Mouse (Mus musculus): ENCODE measurements around the gene Scn8a. TPM values are rescaled to one million over a fixed set of nuclear protein-coding genes. Genes with fewer than 3 reads are reported as not detected.

The Scn8a gene
- total RNA-seq, 2 experiments from 2014 or later, result 0.03 to 0.14 TPM

DNA sequence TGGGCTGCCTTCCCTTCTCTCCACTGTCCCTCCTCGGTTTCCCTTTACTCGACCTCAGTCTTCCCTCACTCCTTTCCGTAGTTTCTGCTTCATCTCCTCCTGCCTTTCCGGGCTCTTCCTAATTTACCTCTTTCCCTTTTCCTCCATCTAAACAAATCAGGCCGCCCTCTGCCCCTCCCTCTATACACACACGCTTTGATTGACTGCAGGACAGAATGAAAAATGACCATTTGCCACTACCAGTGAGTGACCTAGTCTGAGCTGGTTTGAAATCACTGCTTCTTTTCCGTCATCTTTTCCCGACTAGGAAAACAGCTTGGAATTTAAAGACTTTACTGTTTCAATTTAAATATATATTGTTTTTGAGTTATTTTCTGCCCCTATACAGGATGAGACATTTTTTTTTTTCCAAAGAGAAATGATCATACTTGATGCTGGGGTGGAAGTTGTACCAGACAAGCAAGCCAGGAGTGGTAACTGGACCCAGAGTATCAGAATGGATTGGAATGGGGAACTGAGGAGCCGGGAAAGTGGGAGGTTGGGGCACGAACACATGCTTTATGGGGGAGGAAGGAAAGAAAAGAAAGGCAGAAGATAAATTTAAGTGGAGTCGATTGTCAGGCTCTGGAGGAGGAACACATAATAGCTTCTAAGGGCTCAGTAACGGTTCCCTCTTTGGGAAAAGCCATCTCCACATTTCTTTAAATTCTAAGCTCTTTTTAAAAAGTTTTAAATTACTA lies 114.7 kb downstream of the Scn8a start:
- intact Hi-C loops (cut with DNase I), result no loop called here
- H3K4me3 ChIP-seq, result peak overlapping the region; percentile 69
- TF ChIP-seq CTCF (IDR thresholded peaks at IDR 0.05), result no peak

DNA sequence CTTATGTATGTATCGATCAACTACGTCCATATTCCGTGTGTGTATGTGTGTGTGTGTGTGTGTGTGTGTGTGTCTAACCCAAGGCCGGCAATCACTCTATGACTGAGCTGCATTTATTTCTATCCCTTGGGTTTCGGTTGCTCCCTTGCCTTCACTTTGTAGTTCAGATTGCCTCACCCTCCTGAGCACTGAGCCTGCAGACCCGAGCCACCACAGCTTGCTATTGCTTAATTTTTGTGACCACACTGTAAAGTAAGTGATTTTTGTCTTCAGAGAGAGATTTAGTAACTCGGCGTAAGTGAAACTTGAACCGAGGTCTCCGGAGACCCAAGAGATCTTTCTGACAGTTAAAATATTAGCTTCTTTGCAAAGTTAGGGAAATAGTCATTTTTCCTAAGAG lies 116.8 kb downstream of the Scn8a start:
- no peak overlapping the region for H3K4me3 ChIP-seq
- no peak for TF ChIP-seq CTCF (IDR thresholded peaks at IDR 0.05)
- intact Hi-C loops (cut with DNase I), result no loop called here
- no peak overlapping the region for H3K27ac ChIP-seq
- DNase-seq, result no peak

More for the DNA sequence above, 114.7 kb downstream of the Scn8a start:
- DNase-seq, result no peak
- no peak overlapping the region for H3K27ac ChIP-seq

DNA sequence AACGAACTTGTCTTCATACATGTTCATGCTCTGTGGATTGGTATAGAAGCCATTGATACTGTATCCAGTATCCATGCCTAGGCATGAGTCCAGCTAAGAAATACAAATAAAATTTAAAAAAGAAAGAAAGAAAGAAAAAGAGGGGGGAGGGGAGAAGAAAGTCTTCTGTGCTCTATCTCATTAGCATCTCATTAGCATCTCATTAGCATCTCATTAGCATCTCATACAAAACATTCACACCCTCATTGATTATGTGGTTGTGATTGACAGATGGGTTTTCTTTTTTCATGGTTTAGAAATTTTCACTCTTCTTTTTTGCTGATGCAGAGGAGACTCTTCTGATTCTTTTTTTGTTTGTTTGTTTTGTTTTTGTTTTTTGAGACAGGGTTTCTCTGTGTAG lies 117.4 kb downstream of the Scn8a start:
- Histone ChIP-seq H3K27ac (no peak overlapping the region), H3K4me3 (no peak overlapping the region)
- TF ChIP-seq CTCF (IDR thresholded peaks at IDR 0.05), result no peak
- DNase-seq, result no peak
- intact Hi-C loops (cut with DNase I), result no loop called here

DNA sequence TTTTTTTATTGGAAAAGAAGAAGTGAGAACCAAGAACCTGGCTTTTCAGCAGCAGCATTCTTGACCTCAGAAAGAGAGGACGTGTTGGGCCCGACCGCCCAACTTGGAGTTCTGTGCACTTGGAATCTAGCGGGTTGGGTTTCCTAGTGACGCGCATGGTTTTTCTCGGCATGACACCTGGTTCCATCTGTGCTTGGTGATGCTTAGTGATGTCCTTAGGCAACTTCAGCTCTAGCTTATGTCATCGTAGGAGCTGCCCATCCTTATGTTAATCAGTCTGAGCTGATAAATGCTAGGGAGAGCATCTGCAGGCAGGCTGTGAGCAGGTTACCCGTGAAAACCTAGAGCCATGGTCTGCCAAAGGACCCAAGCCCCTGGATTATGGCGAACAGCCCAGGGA lies 120.6 kb downstream of the Scn8a start:
- intact Hi-C loops (cut with DNase I), result no loop called here
- no peak for TF ChIP-seq CTCF (IDR thresholded peaks at IDR 0.05)
- no peak overlapping the region for H3K27ac ChIP-seq
- DNase-seq, result no peak
- H3K4me3 ChIP-seq, result no peak overlapping the region

DNA sequence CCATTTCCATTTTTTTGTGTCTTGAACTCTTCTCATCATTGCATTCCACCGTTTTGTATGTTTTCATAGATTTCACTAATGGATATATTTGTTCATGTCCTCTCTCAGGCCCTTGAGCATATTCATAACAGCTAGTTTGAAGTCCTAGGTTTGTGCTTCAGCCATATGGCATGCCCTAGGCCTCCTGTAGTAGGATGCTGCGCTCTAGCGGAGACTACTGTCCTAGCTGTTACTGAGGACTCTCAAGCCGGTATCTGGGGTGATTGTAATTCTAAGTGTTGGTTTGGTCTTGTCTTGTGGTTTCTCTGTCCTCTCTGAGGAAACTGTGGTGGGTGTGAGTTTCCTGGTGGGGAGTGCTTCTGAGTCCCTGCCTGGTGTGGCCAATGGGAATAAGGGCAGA lies 127.4 kb downstream of the Scn8a start:
- intact Hi-C loops (cut with DNase I), result no loop called here
- Histone ChIP-seq H3K27ac (no peak overlapping the region), H3K4me3 (no peak overlapping the region)
- TF ChIP-seq CTCF (IDR thresholded peaks at IDR 0.05), result peak; percentile 46
- DNase-seq, result no peak

DNA sequence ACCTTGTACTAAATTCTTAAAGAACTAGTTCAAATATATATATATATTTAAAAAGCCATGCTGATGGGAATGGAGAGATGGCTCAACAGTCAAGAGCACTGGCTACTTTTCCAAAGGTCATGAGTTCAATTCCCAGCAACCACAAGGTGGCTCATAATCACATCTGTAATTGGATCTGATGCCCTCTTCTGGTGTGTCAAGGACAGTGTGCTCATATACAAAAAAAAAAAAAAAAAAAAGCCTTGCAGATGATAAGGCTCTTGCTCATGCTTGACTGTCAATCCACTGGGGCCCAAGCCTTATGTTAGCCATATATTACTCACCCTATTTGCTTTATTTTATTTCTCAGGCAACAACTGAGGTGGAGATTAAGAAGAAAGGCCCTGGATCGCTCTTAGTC lies 132.0 kb downstream of the Scn8a start:
- H3K27ac ChIP-seq, result no peak overlapping the region
- H3K4me3 ChIP-seq, result no peak overlapping the region
- DNase-seq, result no peak
- TF ChIP-seq CTCF (IDR thresholded peaks at IDR 0.05), result no peak
- intact Hi-C loops (cut with DNase I), result no loop called here

DNA sequence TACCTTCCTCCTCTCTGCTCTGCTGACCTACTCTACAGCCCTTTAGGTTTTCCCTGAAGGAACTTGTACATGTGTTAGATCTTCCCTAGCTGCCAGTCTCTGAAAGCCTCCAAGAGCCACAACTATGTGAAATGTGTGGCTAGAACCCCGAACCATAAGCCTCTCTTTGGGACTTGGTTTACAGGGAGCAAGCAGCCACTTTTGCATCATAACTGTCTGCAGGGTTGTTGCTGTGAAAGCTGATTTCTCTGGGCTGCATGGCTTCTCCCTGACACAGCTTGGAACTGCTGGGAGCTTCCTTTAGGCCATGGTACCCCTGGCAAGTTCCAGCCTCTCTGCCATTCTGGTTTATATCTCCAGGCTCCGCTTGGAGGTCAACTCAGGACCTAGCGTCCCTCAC lies 132.8 kb downstream of the Scn8a start:
- Histone ChIP-seq H3K4me3 (no peak overlapping the region), H3K27ac (no peak overlapping the region)
- no peak for TF ChIP-seq CTCF (IDR thresholded peaks at IDR 0.05)
- intact Hi-C loops (cut with DNase I), result no loop called here
- no peak for DNase-seq

DNA sequence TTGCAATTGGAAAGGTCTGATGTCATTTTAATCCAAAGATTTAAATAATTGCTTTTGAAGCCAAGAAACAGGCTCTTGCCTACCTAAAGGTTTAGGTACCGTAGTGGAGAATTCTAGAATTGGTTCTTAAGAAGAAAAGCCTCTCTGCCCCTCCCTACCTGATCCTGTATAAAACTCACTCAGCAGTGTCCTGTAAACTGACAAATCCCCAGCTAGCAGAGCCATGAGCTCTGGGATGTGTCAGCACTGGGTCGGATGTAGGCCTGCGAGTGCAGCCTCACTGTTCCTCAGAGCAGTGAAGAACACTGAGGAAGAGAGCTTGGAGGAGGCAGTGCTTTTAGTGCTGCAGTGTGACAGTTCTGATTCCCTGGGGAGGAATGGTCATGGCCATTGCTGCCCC lies 134.9 kb downstream of the Scn8a start:
- no peak for TF ChIP-seq CTCF (IDR thresholded peaks at IDR 0.05)
- intact Hi-C loops (cut with DNase I), result no loop called here
- Histone ChIP-seq H3K27ac (no peak overlapping the region), H3K4me3 (no peak overlapping the region)
- no peak for DNase-seq

DNA sequence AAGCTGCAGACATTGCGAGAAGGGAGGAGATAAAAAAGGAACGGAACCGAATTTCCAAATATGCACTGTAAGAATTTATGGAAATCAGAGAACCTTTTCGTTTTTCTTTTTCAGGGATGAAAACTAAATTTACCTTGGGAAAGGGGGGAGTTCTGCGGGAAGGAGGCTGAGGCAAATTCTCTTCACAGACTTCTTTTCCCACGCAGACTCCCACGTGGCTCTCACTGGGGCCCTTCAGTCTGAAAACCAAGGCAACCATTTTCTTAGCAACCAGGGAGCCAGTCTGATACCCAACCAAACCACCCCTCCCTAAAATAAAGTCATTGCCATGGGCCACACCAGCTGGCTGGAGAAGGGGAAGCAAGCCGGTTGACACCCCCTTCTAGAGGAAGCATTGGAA lies 136.1 kb downstream of the Scn8a start:
- no peak for DNase-seq
- Histone ChIP-seq H3K4me3 (no peak overlapping the region), H3K27ac (no peak overlapping the region)
- TF ChIP-seq CTCF (IDR thresholded peaks at IDR 0.05), result no peak
- intact Hi-C loops (cut with DNase I), result no loop called here

DNA sequence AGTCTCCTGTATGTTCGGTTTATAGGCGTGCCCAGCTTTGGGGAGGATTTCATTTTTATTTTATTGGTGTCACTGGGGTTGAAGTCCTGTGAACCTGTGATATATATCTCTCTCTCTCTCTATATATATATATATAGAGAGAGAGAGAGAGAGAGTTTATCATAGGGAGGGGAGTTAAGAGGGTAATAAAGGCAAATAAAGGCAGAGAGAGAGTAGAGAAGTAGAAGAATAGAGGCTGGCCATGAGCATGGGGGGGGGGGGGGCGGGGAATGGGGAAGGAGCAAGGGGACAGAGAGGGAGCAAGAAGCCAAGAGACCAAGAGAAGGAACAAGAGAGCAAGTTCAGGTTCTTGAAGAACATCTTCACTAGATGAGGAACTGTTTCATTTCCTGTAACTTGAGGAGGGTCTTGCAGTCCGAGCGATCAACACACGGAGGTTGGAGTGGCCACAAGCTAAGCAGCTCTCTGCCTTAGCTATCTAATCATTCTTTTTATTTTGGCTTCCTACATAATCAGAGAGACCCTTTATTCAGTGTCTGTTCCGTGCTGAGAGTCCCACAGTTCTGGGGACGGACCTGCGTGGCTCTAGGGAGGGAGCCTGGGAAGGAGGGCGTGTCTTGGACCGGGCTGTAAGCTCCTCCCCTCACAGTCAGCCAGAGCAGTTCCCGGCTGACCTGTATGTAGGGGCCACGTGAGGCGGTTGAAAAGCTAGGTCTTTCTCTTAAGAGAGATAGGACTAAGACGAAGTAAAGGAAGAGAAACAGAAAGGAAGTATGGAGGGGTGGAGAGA lies 136.8 kb downstream of the Scn8a start:
- intact Hi-C loops (cut with DNase I), result no loop called here
- H3K27ac ChIP-seq, result no peak overlapping the region
- TF ChIP-seq CTCF (IDR thresholded peaks at IDR 0.05), result no peak
- peak overlapping the region; percentile 70 for H3K4me3 ChIP-seq
- DNase-seq, result peak; percentile 63

DNA sequence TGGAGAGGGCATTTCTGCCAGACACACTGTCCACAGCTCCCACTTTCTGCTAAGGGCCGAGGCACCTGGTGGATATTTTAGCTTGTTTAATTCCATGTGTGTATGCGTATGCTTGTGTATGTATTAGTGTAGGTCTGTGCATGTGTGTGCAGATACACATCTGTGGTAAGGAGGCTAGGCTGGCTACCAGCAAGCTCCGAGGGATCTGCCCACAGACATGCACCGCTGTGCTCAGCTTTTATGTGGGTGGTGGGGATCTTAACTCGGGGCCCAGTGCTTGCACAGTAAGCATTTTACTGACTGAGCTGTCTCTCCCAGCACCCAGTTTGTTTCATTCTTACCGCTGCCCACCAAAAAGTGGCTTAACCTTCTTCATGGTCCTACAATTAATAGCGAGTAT lies 137.6 kb downstream of the Scn8a start:
- DNase-seq, result no peak
- no peak for TF ChIP-seq CTCF (IDR thresholded peaks at IDR 0.05)
- intact Hi-C loops (cut with DNase I), result no loop called here
- no peak overlapping the region for H3K4me3 ChIP-seq
- no peak overlapping the region for H3K27ac ChIP-seq

DNA sequence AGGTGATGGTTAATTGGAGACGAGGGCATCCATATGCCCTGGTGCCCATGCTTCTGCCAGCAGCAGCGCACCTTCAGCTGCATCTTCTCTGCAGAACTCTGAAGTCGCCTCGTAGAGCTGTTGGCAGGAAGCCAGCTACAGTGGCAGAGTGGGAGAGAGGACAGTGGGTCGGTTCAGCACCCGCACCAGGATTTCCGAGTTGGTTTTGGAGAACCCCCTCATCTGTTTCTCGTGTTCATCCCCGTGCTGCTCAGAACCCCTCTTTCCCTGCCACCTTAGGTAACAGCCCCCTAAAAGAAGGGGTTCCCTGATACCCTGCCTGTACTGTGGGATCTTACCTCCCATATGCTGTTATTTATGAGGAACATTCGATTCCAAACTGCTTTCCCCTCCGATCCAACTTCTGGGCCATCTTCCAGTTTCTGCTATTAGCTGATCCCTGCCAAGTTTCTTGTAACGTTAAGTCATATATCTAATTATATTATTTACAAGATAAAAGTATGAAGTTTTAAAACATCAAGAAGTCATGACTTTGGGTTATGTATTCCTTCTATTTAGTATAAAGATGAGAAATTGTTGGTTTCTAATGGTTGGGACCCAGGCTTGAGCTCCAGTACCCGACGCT lies 138.8 kb downstream of the Scn8a start:
- no peak for DNase-seq
- no peak for TF ChIP-seq CTCF (IDR thresholded peaks at IDR 0.05)
- Histone ChIP-seq H3K4me3 (no peak overlapping the region), H3K27ac (no peak overlapping the region)
- intact Hi-C loops (cut with DNase I), result no loop called here

DNA sequence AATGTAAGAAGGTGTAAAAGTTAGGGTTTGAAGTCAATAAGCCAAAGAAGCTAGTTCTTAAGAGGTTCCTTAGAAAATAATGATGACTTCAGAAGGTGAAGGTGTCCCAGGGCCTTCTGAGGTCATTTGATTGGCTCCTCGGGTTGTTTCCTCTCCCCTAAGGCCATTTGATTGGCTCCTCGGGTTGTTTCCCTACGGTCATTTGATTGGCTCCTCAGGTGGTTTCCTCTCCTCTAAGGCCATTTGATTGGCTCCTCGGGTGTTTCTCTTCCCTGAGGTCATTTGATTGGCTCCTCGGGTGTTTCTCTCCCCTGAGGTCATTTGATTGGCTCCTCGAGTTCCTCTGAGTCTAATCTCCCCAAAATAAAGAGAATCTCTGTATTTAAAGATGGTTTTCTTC lies 141.7 kb downstream of the Scn8a start:
- intact Hi-C loops (cut with DNase I), result no loop called here
- no peak for TF ChIP-seq CTCF (IDR thresholded peaks at IDR 0.05)
- no peak for DNase-seq
- Histone ChIP-seq H3K4me3 (no peak overlapping the region), H3K27ac (no peak overlapping the region)

Data from gastrocnemius, adult 2 months (tissue).